8 mouse cellular contexts compared by ENCODE assay signal in the genomic region with DNA sequence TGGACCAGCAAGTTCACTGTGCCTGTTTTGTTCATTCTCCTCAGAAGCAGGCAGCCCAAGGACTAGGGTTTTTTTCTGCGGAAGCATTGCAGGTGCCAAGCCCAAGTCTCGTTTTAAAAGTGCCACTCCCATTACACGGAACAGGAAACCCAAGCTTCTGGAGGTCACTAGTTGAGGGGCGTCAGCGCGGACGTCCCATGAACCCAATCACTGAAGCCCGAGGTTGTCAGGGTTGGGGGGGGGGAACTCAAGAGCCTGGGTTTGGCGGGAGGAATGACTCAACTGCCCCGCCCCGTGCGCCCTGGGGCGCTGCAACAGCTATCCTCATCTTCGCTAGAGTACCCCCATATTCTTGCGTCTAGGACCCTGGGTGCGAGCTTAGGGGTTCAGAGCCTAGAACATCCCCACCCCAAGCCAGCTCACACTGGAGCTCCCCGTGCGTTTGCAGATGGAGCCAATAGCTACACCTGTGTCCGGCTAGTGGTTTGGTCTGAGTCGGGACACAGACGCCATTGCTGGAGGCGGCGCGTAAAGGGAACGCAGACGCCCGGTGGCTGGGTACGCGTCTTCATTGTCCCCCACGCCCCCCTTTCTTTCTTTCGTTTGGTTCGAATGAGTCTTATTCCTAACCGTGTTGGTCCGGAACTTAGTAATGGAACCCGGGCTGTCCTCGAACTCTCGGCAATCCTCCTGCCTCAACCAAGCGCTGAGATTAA. TPM values are rescaled to one million over a fixed set of nuclear protein-coding genes. Genes with fewer than 3 reads are reported as not detected.
A peak's percentile ranks its signal among the peaks of the same experiment; 100 is the strongest.
DNase-seq lines count a peak whose midpoint lies in the region; ATAC-seq and TF ChIP-seq lines count a peak whose summit lies in the region.

No protein-coding gene starts in this region.

- no peaks in the 10 kb centered on the region for H3K9me3 ChIP-seq in embryonic facial prominence, embryonic 10.5 days
- no peaks in the 10 kb centered on the region for H3K9me3 ChIP-seq in liver, postnatal 0 days (ENCODE audit: low read length)
- H3K9me3 ChIP-seq in neural tube, embryonic 12.5 days, result no peaks in the 10 kb centered on the region

- H3K4me3 ChIP-seq in embryonic facial prominence, embryonic 10.5 days, result peak overlapping the region; percentile 74
- H3K4me3 ChIP-seq in liver, postnatal 0 days (ENCODE audit: low read depth, low read length), result peak overlapping the region; percentile 55
- peak overlapping the region; percentile 45 for H3K4me3 ChIP-seq in neural tube, embryonic 12.5 days

- H3K4me1 ChIP-seq in embryonic facial prominence, embryonic 10.5 days, result peaks cover 25% of the 10 kb centered on the region
- 0 out of 2 replicates have a peak, but pooled peaks cover 2% of the 10 kb centered on the region for H3K4me1 ChIP-seq in liver, postnatal 0 days (ENCODE audit: insufficient read depth)
- peaks cover 4% of the 10 kb centered on the region; the same call in 1 of the 2 replicates for H3K4me1 ChIP-seq in neural tube, embryonic 12.5 days

- peak; percentile 98 for DNase-seq in A20 (ENCODE audit: low read depth, low spot score)
- DNase-seq in adrenal gland, adult 8-10 months, result peak; percentile 79
- DNase-seq in embryonic facial prominence, embryonic 10.5 days (ENCODE audit: low spot score), result peak; percentile 70
- DNase-seq in heart, adult 9 months (ENCODE audit: low spot score in 2 of 2), result peak; percentile 74 to 83
- DNase-seq in kidney, adult 8-10 months, result peak; percentile 68 to 72
- DNase-seq in liver, postnatal 0 days, result peak; percentile 87
- peak; percentile 65 for DNase-seq in testis, postnatal 14 days (ENCODE audit: low spot score)

- peak overlapping the region; percentile 85 for H3K4me2 ChIP-seq in liver, postnatal 0 days (ENCODE audit: low read depth, low read length)
- peak overlapping the region; percentile 95 for H3K4me2 ChIP-seq in neural tube, embryonic 12.5 days (replicated peaks)

- peak; percentile 68 for ATAC-seq in liver, postnatal 0 days
- peak; percentile 22; the same call in 1 of the 2 replicates for ATAC-seq in neural tube, embryonic 12.5 days (ENCODE audit: low FRiP score, low read depth)

- H3K9ac ChIP-seq in liver, postnatal 0 days (replicated peaks), result peak overlapping the region; percentile 67
- H3K9ac ChIP-seq in neural tube, embryonic 12.5 days, result peak overlapping the region; percentile 68

- peaks cover 25% of the 10 kb centered on the region for H3K27me3 ChIP-seq in embryonic facial prominence, embryonic 10.5 days (replicated peaks; ENCODE audit: low read depth, poor library complexity, severe bottlenecking)
- no peaks in the 10 kb centered on the region for H3K27me3 ChIP-seq in liver, postnatal 0 days (ENCODE audit: insufficient read depth, low read length)
- H3K27me3 ChIP-seq in neural tube, embryonic 12.5 days (replicated peaks), result no peaks in the 10 kb centered on the region; the same call in 1 of the 2 replicates

- peak overlapping the region; percentile 93 for H3K27ac ChIP-seq in embryonic facial prominence, embryonic 10.5 days (replicated peaks)
- peak overlapping the region; percentile 94 for H3K27ac ChIP-seq in liver, postnatal 0 days (ENCODE audit: low read depth)
- H3K27ac ChIP-seq in neural tube, embryonic 12.5 days, result no peak overlapping the region

- no peak for TF ChIP-seq CTCF in liver, postnatal 0 days (IDR thresholded peaks at IDR 0.05; ENCODE audit: low read depth)

- H3K36me3 ChIP-seq in embryonic facial prominence, embryonic 10.5 days (replicated peaks), result no peaks in the 10 kb centered on the region
- H3K36me3 ChIP-seq in liver, postnatal 0 days (replicated peaks; ENCODE audit: insufficient read depth, low read length), result no peaks in the 10 kb centered on the region
- no peaks in the 10 kb centered on the region for H3K36me3 ChIP-seq in neural tube, embryonic 12.5 days

- TF ChIP-seq EP300 in liver, postnatal 0 days (IDR thresholded peaks at IDR 0.05; ENCODE audit: low read depth), result peak; percentile 47; the same call in 1 of the 2 replicates

- under 1% methylated on average over 38 of the region's 38 CpGs for WGBS in embryonic facial prominence, embryonic 10.5 days
- under 1% methylated on average over 38 of the region's 38 CpGs for WGBS in liver, postnatal 0 days (ENCODE audit: insufficient replicate concordance)
- WGBS in neural tube, embryonic 12.5 days, result under 1% methylated on average over 38 of the region's 38 CpGs

RNA-seq across cellular contexts. Expression of a gene that starts 56.1 kb away (rescaled TPM):
- total RNA-seq in adrenal gland, adult 8-10 months (2022), result 100 to 1,000 TPM; 150 to 165 (median 155) TPM
- polyA plus RNA-seq in embryonic facial prominence, embryonic 10.5 days (2016; fragmentation: Nextera tagmentation; extraction: Ambion mirVana), result 622 and 633 TPM in 2 replicates
- polyA plus RNA-seq in liver, postnatal 0 days (2015; fragmentation: Nextera tagmentation; extraction: Ambion mirVana), result 234 and 241 TPM in 2 replicates
- polyA plus RNA-seq in neural tube, embryonic 12.5 days (2016; fragmentation: Nextera tagmentation; extraction: Ambion mirVana), result 477 and 510 TPM in 2 replicates
